Mouse (Mus musculus): ENCODE results near the gene Scly.

The Scly gene

GRCm38 (mm10) chr1:91362113-91362512, 64.0 kb downstream of the Scly start:
- no peak for DNase-seq (ENCODE audit: low read depth, low spot score)

- no peak for DNase-seq (ENCODE audit: low read depth, low spot score)
Measured at GRCm38 (mm10) chr1:91364822-91365644, 66.9 kb downstream of the Scly start.

GRCm38 (mm10) chr1:91365816-91366214, 67.7 kb downstream of the Scly start:
- DNase-seq (ENCODE audit: low read depth, low spot score) = no peak

GRCm38 (mm10) chr1:91366215-91367108, 68.3 kb downstream of the Scly start, which contains the start of gene Erfe:
TSS of gene Erfe (plus strand) at chr1:91366430.
- DNase-seq (ENCODE audit: low read depth, low spot score) = no peak

GRCm38 (mm10) chr1:91367295-91367694, 69.2 kb downstream of the Scly start:
- DNase-seq (ENCODE audit: low read depth, low spot score) = no peak

GRCm38 (mm10) chr1:91369408-91369807, 71.3 kb downstream of the Scly start:
- no peak for DNase-seq (ENCODE audit: low read depth, low spot score)

- no peak for DNase-seq (ENCODE audit: low read depth, low spot score)
Measured at GRCm38 (mm10) chr1:91370055-91370454, 71.9 kb downstream of the Scly start.

All from retina, adult 2 months (tissue).